Mouse (Mus musculus) spleen, adult 2 months (tissue): ENCODE results near the gene Slc25a29. TPM values are rescaled to one million over a fixed set of nuclear protein-coding genes. Genes with fewer than 3 reads are reported as not detected.

Source experiments
- DNase-seq, 2 experiments: peaks; one replicate each; pipeline versions ENCODE4 v3.0.0 to v3.0.0-alpha.2; 2012 to 2021; ENCODE audit warnings: low spot score in 2 of 2, low read depth in 1 of 2
- H3K27ac ChIP-seq: fragments of 200-500 bp; 2 replicates; pipeline ENCODE4 v1.5.1; 2012; ENCODE audit warnings: low read length, inconsistent platforms; ENCODE audit not compliant: insufficient read depth
- H3K27me3 ChIP-seq: fragments of 200-500 bp; 2 replicates; pipeline ENCODE4 v1.6.1; 2012; ENCODE audit warnings: mild to moderate bottlenecking, moderate library complexity, low read length, inconsistent platforms; ENCODE audit not compliant: control insufficient read depth, insufficient read depth
- H3K36me3 ChIP-seq: fragments of 200-500 bp; 2 replicates; pipeline ENCODE4 v1.6.1; 2012; ENCODE audit warnings: mild to moderate bottlenecking, low read length, inconsistent platforms; ENCODE audit not compliant: control insufficient read depth, insufficient read depth
- H3K4me1 ChIP-seq: fragments of 200-500 bp; 2 replicates; pipeline ENCODE4 v1.6.1; 2011; ENCODE audit warnings: inconsistent platforms; ENCODE audit not compliant: control insufficient read depth, insufficient read depth, insufficient read length
- H3K4me3 ChIP-seq: fragments of 200-500 bp; 2 replicates; pipeline ENCODE4 v1.5.1; 2011; ENCODE audit warnings: mild to moderate bottlenecking, inconsistent platforms; ENCODE audit not compliant: insufficient read depth, insufficient read length; ENCODE audit errors: extremely low read depth
- CTCF ChIP-seq: fragments of 200-500 bp; IDR thresholded peaks from 2 replicates; pipeline ENCODE4 v1.5.1; 2011; ENCODE audit warnings: mild to moderate bottlenecking, inconsistent platforms; ENCODE audit not compliant: insufficient read depth, insufficient read length, insufficient replicate concordance; ENCODE audit errors: extremely low read depth
- POLR2A ChIP-seq: fragments of 200-500 bp; IDR thresholded peaks from 2 replicates; pipeline ENCODE4 v1.6.1; 2011; ENCODE audit warnings: low read depth, low read length, inconsistent platforms
- WGBS: fragments of 180-500 bp; shearing (Covaris S2); methylation state at CpG from one replicate; pipeline ENCODE4 v1.1.7; 2018; 5-methylcytosine and 5-hydroxymethylcytosine counted together
- polyA plus RNA-seq: library from polyadenylated mRNA; depleted of rRNA; stranded (reverse); fragments of >200 nt; gene quantifications from 2 replicates; pipeline ENCODE4 v1.2.3, GENCODE M21; 2012

Slc25a29 gene
- polyA plus RNA-seq, 1 experiment = 5.9 TPM

DNA sequence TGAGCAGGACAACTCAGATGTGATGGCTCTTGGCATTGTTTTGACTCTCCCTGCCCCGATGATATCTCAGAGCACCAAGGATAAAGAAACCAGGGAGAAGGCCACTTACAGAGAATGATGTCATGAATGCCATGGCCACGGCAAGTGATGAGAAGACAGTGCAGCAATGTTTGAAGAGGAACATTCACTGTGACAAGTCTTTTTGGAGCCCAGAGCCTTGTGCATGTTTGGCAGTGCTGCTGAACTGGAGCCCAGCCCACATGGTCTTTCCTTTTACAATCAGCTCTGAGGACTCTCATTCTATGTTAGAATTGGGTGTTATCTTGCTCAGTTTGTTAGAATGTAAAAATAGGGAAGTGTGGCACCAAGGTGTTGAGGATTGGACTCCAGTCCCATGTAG lies 27.2 kb downstream of the Slc25a29 start:
- DNase-seq = no peak
- Histone ChIP-seq H3K27me3 (no peaks in the 10 kb centered on the region), H3K4me3 (no peak overlapping the region), H3K36me3 (peaks cover 6% of the 10 kb centered on the region; the same call in 1 of the 2 replicates), H3K4me1 (peaks cover 3% of the 10 kb centered on the region), H3K27ac (no peak overlapping the region)
- 79% methylated on average over 2 of the region's 2 CpGs for WGBS
- TF ChIP-seq POLR2A (no peak), CTCF (no peak)

DNA sequence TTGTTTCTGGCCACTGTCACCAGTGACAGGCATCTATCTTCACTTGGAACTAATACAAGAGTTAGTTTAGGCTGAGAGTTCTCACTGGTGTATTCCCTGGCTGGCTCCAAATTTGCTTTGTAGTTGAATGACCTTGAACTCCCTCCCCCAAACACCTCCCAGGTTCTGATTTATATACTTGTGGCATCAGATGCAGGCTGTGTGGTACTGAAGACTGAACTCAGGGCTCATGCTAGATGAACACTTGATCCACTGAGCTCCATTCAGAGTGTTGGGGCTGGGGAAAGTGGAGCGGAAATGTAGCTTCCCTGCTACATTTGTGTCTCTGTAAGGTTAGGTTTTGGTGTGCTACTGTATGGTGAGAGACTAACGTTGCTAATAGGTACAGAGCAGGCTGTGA lies 31.3 kb downstream of the Slc25a29 start:
- Histone ChIP-seq H3K27me3 (no peaks in the 10 kb centered on the region), H3K4me3 (no peak overlapping the region), H3K4me1 (peaks cover 8% of the 10 kb centered on the region), H3K27ac (no peak overlapping the region), H3K36me3 (peaks cover 6% of the 10 kb centered on the region; the same call in 1 of the 2 replicates)
- DNase-seq = no peak
- 78% methylated on average over 2 of the region's 2 CpGs for WGBS
- TF ChIP-seq POLR2A (no peak), CTCF (no peak)

DNA sequence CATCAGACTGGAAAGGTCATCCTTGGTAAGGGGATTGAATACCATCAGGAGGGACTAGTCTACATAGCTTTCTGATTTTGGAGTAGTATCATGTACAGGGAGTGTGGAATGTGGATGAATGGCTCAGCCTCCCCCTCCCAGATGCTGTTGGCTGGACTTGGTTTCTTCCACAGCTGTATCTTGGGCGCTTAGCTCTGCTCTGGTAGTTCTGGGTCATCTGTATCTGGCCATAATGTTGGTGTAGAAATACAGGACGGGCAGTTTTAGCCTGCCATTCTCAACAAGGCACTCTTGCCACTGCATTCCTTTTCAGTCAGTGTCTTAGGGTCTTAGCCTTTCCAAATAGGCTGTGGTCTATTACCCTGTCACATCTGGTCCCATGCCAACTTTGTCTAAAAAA lies 34.1 kb downstream of the Slc25a29 start:
- TF ChIP-seq POLR2A (no peak), CTCF (no peak)
- H3K4me3 ChIP-seq = no peak overlapping the region
- peaks cover 2% of the 10 kb centered on the region; the same call in 1 of the 2 replicates for H3K36me3 ChIP-seq
- no peaks in the 10 kb centered on the region for H3K27me3 ChIP-seq
- H3K27ac ChIP-seq = no peak overlapping the region
- no peak for DNase-seq
- peaks cover 12% of the 10 kb centered on the region for H3K4me1 ChIP-seq
- 82% methylated on average over 2 of the region's 2 CpGs for WGBS

DNA sequence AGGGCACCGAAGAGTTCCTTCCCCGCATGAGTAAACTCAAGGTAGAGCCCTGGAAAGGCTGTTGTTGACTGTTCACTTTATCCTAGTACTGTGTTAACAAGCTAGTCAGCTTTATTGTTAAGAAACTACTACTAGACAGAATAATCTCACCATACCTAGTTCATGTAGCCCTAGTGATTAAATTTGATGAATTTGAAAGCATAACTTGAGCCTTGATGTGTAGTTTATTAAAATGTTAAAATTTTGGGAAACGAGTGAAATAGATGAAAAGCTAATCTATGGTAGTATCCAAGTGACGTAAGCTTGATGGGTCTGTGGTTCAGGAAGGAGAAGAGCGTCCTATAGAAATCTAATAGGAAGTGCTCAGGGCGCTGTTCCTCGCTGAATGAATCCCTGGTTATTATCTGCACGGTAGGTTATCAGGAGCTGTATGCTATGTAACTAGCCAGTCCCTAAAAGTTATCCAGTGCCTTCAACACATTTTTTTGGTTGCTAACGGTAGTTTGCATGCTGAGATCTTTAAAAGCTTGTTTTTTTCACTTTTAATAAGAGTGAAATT lies 40.6 kb downstream of the Slc25a29 start:
- peak overlapping the region; percentile 95; the same call in 1 of the 2 replicates for H3K27ac ChIP-seq
- 8% methylated on average over 9 of the region's 9 CpGs for WGBS
- no peaks in the 10 kb centered on the region for H3K36me3 ChIP-seq
- H3K4me3 ChIP-seq = peak overlapping the region; percentile 46
- H3K4me1 ChIP-seq = peaks cover 5% of the 10 kb centered on the region; the same call in 1 of the 2 replicates
- H3K27me3 ChIP-seq = no peaks in the 10 kb centered on the region
- TF ChIP-seq CTCF = no peak
- TF ChIP-seq POLR2A = no peak
- DNase-seq = no peak

DNA sequence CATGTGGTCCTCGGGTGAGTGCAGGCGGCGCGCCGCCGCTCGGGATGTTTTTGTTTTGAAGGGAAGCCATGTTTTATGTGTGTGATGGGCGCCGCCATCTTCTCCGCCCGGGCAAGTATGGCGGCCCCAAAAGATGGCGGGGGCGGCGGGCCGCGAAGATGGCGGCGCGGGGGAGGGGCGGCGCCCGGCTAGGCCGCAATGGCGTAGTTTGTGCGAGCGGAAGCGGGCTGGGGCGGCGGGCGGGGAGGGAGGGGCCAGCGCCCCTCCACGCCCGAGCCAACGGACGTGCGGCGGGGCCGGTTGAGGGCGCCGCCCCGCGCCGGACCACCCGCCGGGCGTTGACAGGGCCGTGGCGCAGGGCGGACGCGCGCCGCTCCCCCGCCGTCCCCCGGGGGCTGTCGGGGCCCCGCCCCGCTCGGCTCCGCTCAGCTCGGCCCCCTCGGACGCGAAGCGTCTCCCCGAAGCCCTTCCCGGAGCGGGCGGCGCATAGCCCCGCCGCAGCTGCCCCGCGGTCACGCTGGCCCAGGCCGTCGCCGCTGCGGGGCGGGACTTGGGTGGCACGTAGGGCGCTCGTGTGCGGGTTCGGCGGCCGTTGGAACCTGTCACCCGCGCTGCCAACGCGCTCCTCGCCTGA lies 41.5 kb downstream of the Slc25a29 start:
- peaks cover 5% of the 10 kb centered on the region; the same call in 1 of the 2 replicates for H3K4me1 ChIP-seq
- under 1% methylated on average over 85 of the region's 94 CpGs for WGBS
- no peaks in the 10 kb centered on the region for H3K27me3 ChIP-seq

DNA sequence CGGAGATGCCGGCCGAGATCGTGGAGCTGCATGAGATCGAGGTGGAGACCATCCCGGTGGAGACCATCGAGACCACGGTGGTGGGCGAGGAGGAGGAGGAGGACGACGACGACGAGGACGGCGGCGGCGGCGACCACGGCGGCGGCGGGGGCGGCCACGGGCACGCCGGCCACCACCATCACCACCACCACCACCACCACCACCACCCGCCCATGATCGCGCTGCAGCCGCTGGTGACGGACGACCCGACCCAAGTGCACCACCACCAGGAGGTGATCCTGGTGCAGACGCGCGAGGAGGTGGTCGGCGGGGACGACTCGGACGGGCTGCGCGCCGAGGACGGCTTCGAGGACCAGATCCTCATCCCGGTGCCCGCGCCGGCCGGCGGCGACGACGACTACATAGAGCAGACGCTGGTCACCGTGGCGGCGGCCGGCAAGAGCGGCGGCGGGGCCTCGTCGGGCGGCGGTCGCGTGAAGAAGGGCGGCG lies 42.2 kb downstream of the Slc25a29 start:
- WGBS = 1% methylated on average over 52 of the region's 71 CpGs
- TF ChIP-seq POLR2A (no peak), CTCF (no peak)
- peak in 1 of 2 experiments; percentile 29 for DNase-seq

More for the DNA sequence above, 41.5 kb downstream of the Slc25a29 start:
- Histone ChIP-seq H3K27ac (peak overlapping the region; percentile 95), H3K36me3 (no peaks in the 10 kb centered on the region), H3K4me3 (peak overlapping the region; percentile 96)
- DNase-seq = peak; percentile 62 to 78
- TF ChIP-seq CTCF (no peak), POLR2A (no peak)

More for the DNA sequence above, 42.2 kb downstream of the Slc25a29 start:
- H3K27me3 ChIP-seq = no peaks in the 10 kb centered on the region
- H3K4me3 ChIP-seq = peak overlapping the region; percentile 96
- peaks cover 3% of the 10 kb centered on the region; the same call in 1 of the 2 replicates for H3K4me1 ChIP-seq
- peak overlapping the region; percentile 93 for H3K27ac ChIP-seq
- no peaks in the 10 kb centered on the region for H3K36me3 ChIP-seq
